Mouse (Mus musculus) hindbrain, postnatal 0 days (tissue): Measurements from ENCODE around the gene Ciao2a. TPM values are rescaled to one million over a fixed set of nuclear protein-coding genes. Genes with fewer than 3 reads are reported as not detected.

Experiments used
- ATAC-seq: fragments of 200-750 bp; cut with Nextera tagmentation; 2 replicates; pipeline ENCODE4 v1.8.0; 2017; ENCODE audit warnings: mild to moderate bottlenecking, moderate TSS enrichment, moderate library complexity
- DNase-seq: peaks from one replicate; pipeline ENCODE4 v3.0.0-alpha.2; 2015; ENCODE audit warnings: low spot score
- H3K27ac ChIP-seq: fragments of 300-500 bp; sonication (generic); 2 replicates; pipeline ENCODE4 v1.5.1; 2014; ENCODE audit warnings: mild to moderate bottlenecking
- H3K27me3 ChIP-seq: fragments of 300-500 bp; sonication (generic); 2 replicates; pipeline ENCODE4 v1.6.1; 2014; ENCODE audit warnings: low read length, mixed read lengths; ENCODE audit not compliant: insufficient read depth
- H3K36me3 ChIP-seq: fragments of 300-500 bp; sonication (generic); 2 replicates; pipeline ENCODE4 v1.6.1; 2014; ENCODE audit warnings: low read length, mixed read lengths; ENCODE audit not compliant: insufficient read depth
- H3K4me1 ChIP-seq: fragments of 300-500 bp; sonication (generic); 2 replicates; pipeline ENCODE4 v1.6.1; 2014; ENCODE audit warnings: antibody characterized with exemption, low read length, mixed read lengths; ENCODE audit not compliant: insufficient read depth
- H3K4me2 ChIP-seq: fragments of 300-500 bp; sonication (generic); 2 replicates; pipeline ENCODE4 v1.6.1; 2014; ENCODE audit warnings: low read depth, mild to moderate bottlenecking, low read length, moderate library complexity, mixed read lengths
- H3K4me3 ChIP-seq: fragments of 300-500 bp; sonication (generic); 2 replicates; pipeline ENCODE4 v1.5.1; 2014; ENCODE audit warnings: low read length
- H3K9ac ChIP-seq: fragments of 300-500 bp; sonication (generic); replicated peaks from 2 replicates; pipeline ENCODE4 v1.6.1; 2014; ENCODE audit warnings: mild to moderate bottlenecking, low read length, moderate library complexity, mixed read lengths
- H3K9me3 ChIP-seq: fragments of 300-500 bp; sonication (generic); 2 replicates; pipeline ENCODE4 v1.6.1; 2016; ENCODE audit warnings: low read length, mixed read lengths
- CTCF ChIP-seq: IDR thresholded peaks from 2 replicates; pipeline ENCODE4 v1.5.1; 2016; ENCODE audit warnings: antibody characterized with exemption, control low read depth, low read depth
- WGBS: fragments of 180-500 bp; shearing (Covaris S2); extraction: QIAGEN DNeasy Blood & Tissue Kit; methylation state at CpG from one replicate; pipeline ENCODE4 v1.1.7; 2014; 5-methylcytosine and 5-hydroxymethylcytosine counted together
- polyA plus RNA-seq: library from polyadenylated mRNA; unstranded; fragments of >200 nt; fragmentation: Nextera tagmentation; extraction: Ambion mirVana; gene quantifications from 2 replicates; pipeline ENCODE4 v1.2.1, GENCODE M21; 2015
- total RNA-seq: library from RNA; depleted of rRNA; stranded (reverse); fragments of >200 nt; gene quantifications from 2 replicates; pipeline ENCODE4 v1.2.3, GENCODE M21; 2014

Gene Ciao2a
- total and polyA plus RNA-seq, 2 experiments from 2014 or later = 25.5 to 77.6 TPM

GRCm38 (mm10) chr9:66124681-66125542 lies 1.5 kb upstream of the Ciao2a start:
- 11% methylated on average over 33 of the region's 33 CpGs for WGBS
- TF ChIP-seq CTCF = peak; percentile 31; the same call in 1 of the 2 replicates
- peak; percentile 99 for DNase-seq

DNA sequence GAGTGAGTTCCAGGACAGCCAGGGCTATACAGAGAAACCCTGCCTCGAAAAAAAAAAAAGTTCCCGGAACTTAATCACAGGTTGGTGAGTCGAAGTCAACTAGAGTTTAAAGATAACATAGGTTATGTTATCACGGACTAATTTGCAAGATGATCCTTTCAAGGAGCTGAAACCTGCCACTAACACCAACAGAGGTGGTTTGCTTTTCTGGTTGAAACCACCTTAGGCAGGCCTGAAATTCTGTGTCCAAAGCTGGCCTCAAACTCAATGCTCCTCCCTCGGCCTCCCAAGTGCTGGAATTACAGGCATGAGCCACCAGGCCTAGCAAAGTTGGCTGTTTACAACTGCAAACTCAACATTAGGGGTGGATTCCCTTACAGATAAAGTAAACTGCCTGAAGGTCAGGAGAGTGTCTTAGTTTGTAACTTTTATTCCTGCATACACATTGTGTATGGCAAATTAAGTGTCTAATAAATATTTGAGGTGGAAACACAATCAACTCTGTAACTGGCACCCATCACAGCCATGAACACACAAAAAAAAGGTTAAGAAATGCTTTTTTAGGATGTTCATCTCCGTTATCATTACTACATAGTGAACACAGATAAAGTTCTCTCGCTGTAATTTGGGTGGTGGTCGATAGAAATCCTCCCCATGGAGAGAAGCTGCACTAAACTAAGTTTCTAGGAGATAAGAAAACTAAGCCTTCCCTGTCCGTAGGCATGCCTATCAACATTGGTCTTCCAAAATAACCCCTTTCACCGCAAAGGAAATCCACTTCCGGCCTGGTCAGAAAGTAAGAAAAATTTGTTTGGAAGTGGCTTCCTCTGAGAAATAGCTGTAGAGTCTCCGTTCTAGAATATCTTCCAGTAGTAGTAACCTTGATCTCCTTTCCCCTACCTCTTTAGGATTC lies 612 bp upstream of the Ciao2a start:
- Histone ChIP-seq H3K4me3 (peak overlapping the region; percentile 48), H3K27me3 (no peaks in the 10 kb centered on the region), H3K4me2 (peak overlapping the region; percentile 86), H3K9me3 (no peaks in the 10 kb centered on the region), H3K9ac (0 out of 2 replicates have a peak overlapping the region, but pooled peaks have one; percentile 50), H3K4me1 (peaks cover 18% of the 10 kb centered on the region), H3K27ac (peak overlapping the region; percentile 54), H3K36me3 (no peaks in the 10 kb centered on the region)
- DNase-seq (no peak), ATAC-seq (no peak)
- TF ChIP-seq CTCF = no peak
- WGBS = 58% methylated on average over 12 of the region's 12 CpGs

More at GRCm38 (mm10) chr9:66124681-66125542, 1.5 kb upstream of the Ciao2a start:
- Histone ChIP-seq H3K9ac (peak overlapping the region; percentile 84), H3K4me3 (peak overlapping the region; percentile 83), H3K4me1 (peaks cover 18% of the 10 kb centered on the region), H3K4me2 (peak overlapping the region; percentile 75), H3K36me3 (no peaks in the 10 kb centered on the region), H3K27me3 (no peaks in the 10 kb centered on the region), H3K27ac (peak overlapping the region; percentile 89), H3K9me3 (no peaks in the 10 kb centered on the region)
- ATAC-seq = peak; percentile 99

DNA sequence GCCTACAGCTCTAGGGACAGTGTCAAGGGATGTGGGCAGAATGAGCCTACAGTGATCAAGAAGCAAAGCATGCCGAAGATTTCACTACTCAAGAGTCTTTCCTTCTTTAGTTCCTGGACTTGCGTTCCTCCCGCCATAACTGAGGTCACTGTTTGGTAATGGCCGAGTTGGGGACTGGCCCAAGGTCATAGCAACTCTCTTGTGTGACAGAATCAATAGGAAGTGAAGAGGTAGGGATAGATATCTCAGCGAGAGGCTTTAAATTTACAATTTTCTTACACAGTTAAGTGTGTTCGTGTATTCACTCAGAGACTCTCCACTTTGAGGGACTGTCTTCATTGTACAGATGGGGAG lies 759 bp downstream of the Ciao2a start:
- Histone ChIP-seq H3K27me3 (no peaks in the 10 kb centered on the region), H3K9me3 (no peaks in the 10 kb centered on the region), H3K27ac (peak overlapping the region; percentile 54), H3K4me1 (peaks cover 18% of the 10 kb centered on the region), H3K36me3 (no peaks in the 10 kb centered on the region), H3K4me2 (peak overlapping the region; percentile 86), H3K4me3 (peak overlapping the region; percentile 48), H3K9ac (peak overlapping the region; percentile 50)
- WGBS = 47% methylated on average over 6 of the region's 6 CpGs
- ATAC-seq (no peak), DNase-seq (no peak)
- TF ChIP-seq CTCF = no peak

- Histone ChIP-seq H3K9ac (no peak overlapping the region), H3K27me3 (no peaks in the 10 kb centered on the region), H3K4me3 (no peak overlapping the region), H3K9me3 (no peaks in the 10 kb centered on the region), H3K27ac (no peak overlapping the region), H3K4me1 (peaks cover 18% of the 10 kb centered on the region), H3K36me3 (peaks cover 3% of the 10 kb centered on the region; the same call in 1 of the 2 replicates), H3K4me2 (peak overlapping the region; percentile 86)
- no peak for TF ChIP-seq CTCF
- WGBS = 93% methylated on average over 4 of the region's 4 CpGs
- no peak for DNase-seq
- no peak for ATAC-seq
Observed at GRCm38 (mm10) chr9:66127884-66128283, 1.5 kb downstream of the Ciao2a start.

GRCm38 (mm10) chr9:66131466-66131865 lies 5.1 kb downstream of the Ciao2a start:
- ATAC-seq (no peak), DNase-seq (no peak)
- Histone ChIP-seq H3K4me1 (peaks cover 10% of the 10 kb centered on the region; the same call in 1 of the 2 replicates), H3K4me3 (no peak overlapping the region), H3K4me2 (no peak overlapping the region), H3K27ac (no peak overlapping the region), H3K9me3 (no peaks in the 10 kb centered on the region), H3K36me3 (peaks cover 25% of the 10 kb centered on the region; the same call in 1 of the 2 replicates), H3K9ac (no peak overlapping the region), H3K27me3 (no peaks in the 10 kb centered on the region)
- 95% methylated on average over 2 of the region's 2 CpGs for WGBS
- no peak for TF ChIP-seq CTCF

GRCm38 (mm10) chr9:66135967-66136366 lies 9.6 kb downstream of the Ciao2a start:
- H3K27ac ChIP-seq = no peak overlapping the region
- no peak for DNase-seq
- H3K9me3 ChIP-seq = no peaks in the 10 kb centered on the region
- no peak overlapping the region for H3K4me3 ChIP-seq
- WGBS = 48% methylated on average over 4 of the region's 4 CpGs
- no peak overlapping the region for H3K4me2 ChIP-seq
- no peak for ATAC-seq
- H3K27me3 ChIP-seq = no peaks in the 10 kb centered on the region
- H3K4me1 ChIP-seq = no peaks in the 10 kb centered on the region
- H3K9ac ChIP-seq = no peak overlapping the region
- peak; percentile 67 for TF ChIP-seq CTCF
- peaks cover 46% of the 10 kb centered on the region for H3K36me3 ChIP-seq
